Mouse (Mus musculus): Measurements from ENCODE around the gene Scaf1.

DNA sequence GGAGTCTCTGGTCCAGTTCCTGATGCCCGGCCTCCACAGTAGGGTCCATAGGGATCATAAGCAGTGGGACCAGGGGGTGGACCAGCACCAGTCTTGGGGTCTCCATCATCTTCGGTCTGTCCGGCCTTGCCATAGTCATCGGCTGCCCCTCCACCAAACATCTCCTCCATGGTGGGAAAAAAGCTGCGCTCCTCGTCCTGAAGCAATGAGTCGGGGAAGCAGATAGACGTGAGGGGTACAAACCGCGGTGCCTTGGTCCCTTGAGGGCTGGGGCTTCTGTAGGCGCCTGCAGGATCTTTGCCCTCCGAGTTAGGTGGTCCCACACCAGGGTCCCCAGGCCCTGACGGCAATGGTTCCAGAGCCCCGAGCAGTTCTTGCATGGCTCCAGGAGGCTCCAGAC lies 31.3 kb upstream of the Scaf1 start:
- TF ChIP-seq USF1 (IDR thresholded peaks at IDR 0.05; ENCODE audit: low read depth) = no peak
- no peak for TF ChIP-seq POLR2A (IDR thresholded peaks at IDR 0.05; ENCODE audit: insufficient read length, low read depth)
- no peak for TF ChIP-seq MYOG (IDR thresholded peaks at IDR 0.05; ENCODE audit: control insufficient read depth in 1 of 3, insufficient read depth in 1 of 3, insufficient read length in 2 of 3, low read depth in 2 of 3)
- TF ChIP-seq E2F4 (IDR thresholded peaks at IDR 0.05; ENCODE audit: insufficient read depth) = no peak
- TF ChIP-seq SRF (IDR thresholded peaks at IDR 0.05; ENCODE audit: control insufficient read depth, insufficient read length, low read depth) = no peak
- TF ChIP-seq MAX (IDR thresholded peaks at IDR 0.05; ENCODE audit: low read depth) = no peak
- TF ChIP-seq MYOD1 (IDR thresholded peaks at IDR 0.05; ENCODE audit: control insufficient read depth in 1 of 3, insufficient read length in 2 of 3, low read depth in 2 of 3) = no peak
- no peak for TF ChIP-seq TCF12 (IDR thresholded peaks at IDR 0.05; ENCODE audit: insufficient read depth, poor library complexity, severe bottlenecking)
- TF ChIP-seq REST (IDR thresholded peaks at IDR 0.05; ENCODE audit: insufficient read depth, insufficient read length) = no peak
- no peak for TF ChIP-seq TCF3 (IDR thresholded peaks at IDR 0.05; ENCODE audit: insufficient read length, low read depth)

Measured in myocyte (in vitro differentiated cells).